Mouse (Mus musculus) forebrain, embryonic 11.5 days (tissue): ENCODE results near the gene Gm49403. TPM values are rescaled to one million over a fixed set of nuclear protein-coding genes. Genes with fewer than 3 reads are reported as not detected.
"Not testable (repeated sequence)": the region's sequence is repeated elsewhere in the genome, so short reads cannot be mapped to it uniquely, and the experiment has no call there.

Experiments
- ATAC-seq: fragments of 200-750 bp; cut with Nextera tagmentation; replicated peaks from 2 replicates; pipeline ENCODE4 v1.8.0; 2017; ENCODE audit warnings: moderate TSS enrichment; ENCODE audit not compliant: low FRiP score
- DNase-seq: peaks from one replicate; pipeline ENCODE4 v3.0.0-alpha.2; 2017; ENCODE audit warnings: low spot score
- H3K27ac ChIP-seq: fragments of 300-500 bp; sonication (generic); 2 replicates; pipeline ENCODE4 v1.5.1; 2014; ENCODE audit warnings: low read depth, low read length
- H3K27me3 ChIP-seq: fragments of 300-500 bp; sonication (generic); 2 replicates; pipeline ENCODE4 v1.6.1; 2014; ENCODE audit warnings: mild to moderate bottlenecking, low read length, mixed read lengths; ENCODE audit not compliant: control insufficient read depth, insufficient read depth
- H3K36me3 ChIP-seq: fragments of 300-500 bp; sonication (generic); 2 replicates; pipeline ENCODE4 v1.6.1; 2014; ENCODE audit warnings: mild to moderate bottlenecking, low read length, moderate library complexity, mixed read lengths; ENCODE audit not compliant: control insufficient read depth, insufficient read depth
- H3K4me1 ChIP-seq: fragments of 300-500 bp; sonication (generic); replicated peaks from 2 replicates; pipeline ENCODE4 v1.6.1; 2014; ENCODE audit warnings: low read length, mixed read lengths; ENCODE audit not compliant: control insufficient read depth, insufficient read depth
- H3K4me2 ChIP-seq: fragments of 300-500 bp; sonication (generic); 2 replicates; pipeline ENCODE4 v1.6.1; 2014; ENCODE audit warnings: low read depth, mild to moderate bottlenecking, low read length, moderate library complexity, mixed read lengths; ENCODE audit not compliant: severe bottlenecking
- H3K4me3 ChIP-seq: fragments of 300-500 bp; sonication (generic); 2 replicates; pipeline ENCODE4 v1.5.1; 2014; ENCODE audit warnings: low read depth, low read length
- H3K9ac ChIP-seq: fragments of 300-500 bp; sonication (generic); 2 replicates; pipeline ENCODE4 v1.6.1; 2014; ENCODE audit warnings: low read length
- H3K9me3 ChIP-seq: fragments of 300-500 bp; sonication (generic); 2 replicates; pipeline ENCODE4 v1.6.1; 2016; ENCODE audit warnings: low read length, mixed read lengths; ENCODE audit not compliant: control insufficient read depth
- WGBS: fragments of 180-500 bp; shearing (Covaris S2); extraction: QIAGEN DNeasy Blood & Tissue Kit; methylation state at CpG from one replicate; pipeline ENCODE4 v1.1.7; 2014; 5-methylcytosine and 5-hydroxymethylcytosine counted together
- polyA plus RNA-seq: library from polyadenylated mRNA; unstranded; fragments of >200 nt; fragmentation: Nextera tagmentation; extraction: Ambion mirVana; gene quantifications from 2 replicates; pipeline ENCODE4 v1.2.1, GENCODE M21; 2014

Gene Gm49403
- polyA plus RNA-seq, result not detected in 2 replicates

- Histone ChIP-seq H3K4me2 (no peak within 1 kb of the TSS), H3K36me3 (no peaks in the 10 kb centered on the region), H3K27me3 (no peaks in the 10 kb centered on the region), H3K4me1 (no peaks in the 10 kb centered on the region; the same call in 1 of the 2 replicates), H3K9ac (no peak within 1 kb of the TSS), H3K4me3 (no peak within 1 kb of the TSS), H3K27ac (no peak within 1 kb of the TSS), H3K9me3 (no peaks in the 10 kb centered on the region)
- ATAC-seq (no peak), DNase-seq (no peak)
- 78% methylated on average over 3 of the region's 3 CpGs for WGBS
Measured at GRCm38 (mm10) chr19:8883616-8884015, at the start of gene Gm49403, which contains the start of gene Lbhd1. TSS of gene Gm49403 (plus strand) at chr19:8883930. TSS of gene Lbhd1 (plus strand) at chr19:8883732.

GRCm38 (mm10) chr19:8836327-8836726 is 47.4 kb upstream of the Gm49403 start:
- H3K9ac ChIP-seq, H3K4me3 ChIP-seq, ATAC-seq, DNase-seq, H3K4me2 ChIP-seq, H3K9me3 ChIP-seq, H3K27ac ChIP-seq, H3K27me3 ChIP-seq: not testable (repeated sequence)
- 95% methylated on average over 10 of the region's 10 CpGs for WGBS
- H3K4me1 ChIP-seq, result peaks cover 16% of the 10 kb centered on the region
- peaks cover 21% of the 10 kb centered on the region for H3K36me3 ChIP-seq

GRCm38 (mm10) chr19:8837251-8837791 is 46.4 kb upstream of the Gm49403 start, which contains the start of gene Bscl2:
TSS of gene Bscl2 (plus strand) at chr19:8837467.
- Histone ChIP-seq H3K27ac (peak within 1 kb of the TSS; percentile 95), H3K9ac (peak within 1 kb of the TSS; percentile 87), H3K9me3 (no peaks in the 10 kb centered on the region), H3K4me2 (peak within 1 kb of the TSS; percentile 91), H3K27me3 (no peaks in the 10 kb centered on the region), H3K36me3 (peaks cover 14% of the 10 kb centered on the region), H3K4me3 (peak within 1 kb of the TSS; percentile 47), H3K4me1 (peaks cover 16% of the 10 kb centered on the region)
- ATAC-seq, result peak; percentile 85
- DNase-seq, result peak; percentile 91
- 1% methylated on average over 38 of the region's 38 CpGs for WGBS

- Histone ChIP-seq H3K4me3 (peak overlapping the region; percentile 47), H3K9me3 (no peaks in the 10 kb centered on the region), H3K27ac (peak overlapping the region; percentile 95), H3K36me3 (peaks cover 8% of the 10 kb centered on the region), H3K4me2 (peak overlapping the region; percentile 91), H3K9ac (peak overlapping the region; percentile 87), H3K4me1 (peaks cover 16% of the 10 kb centered on the region), H3K27me3 (no peaks in the 10 kb centered on the region)
- ATAC-seq (peak; percentile 12; the same call in 1 of the 2 replicates), DNase-seq (no peak)
- 22% methylated on average over 15 of the region's 15 CpGs for WGBS
Measured at GRCm38 (mm10) chr19:8838041-8838730, 45.5 kb upstream of the Gm49403 start.

- Histone ChIP-seq H3K27me3 (no peaks in the 10 kb centered on the region), H3K4me2 (peak within 1 kb of the TSS; percentile 91), H3K9me3 (no peaks in the 10 kb centered on the region), H3K27ac (peak within 1 kb of the TSS; percentile 95), H3K9ac (peak within 1 kb of the TSS; percentile 87), H3K4me1 (peaks cover 16% of the 10 kb centered on the region), H3K36me3 (peaks cover 3% of the 10 kb centered on the region; the same call in 1 of the 2 replicates), H3K4me3 (peak within 1 kb of the TSS; percentile 47)
- peak; percentile 79 for ATAC-seq
- WGBS, result 39% methylated on average over 11 of the region's 11 CpGs
- DNase-seq, result peak; percentile 81
Measured at GRCm38 (mm10) chr19:8839103-8839907, 44.4 kb upstream of the Gm49403 start, which contains the start of gene Gng3. TSS of gene Gng3 (minus strand) at chr19:8839194.

GRCm38 (mm10) chr19:8839908-8840791 is 43.6 kb upstream of the Gm49403 start:
- Histone ChIP-seq H3K4me2 (peak overlapping the region; percentile 91), H3K36me3 (no peaks in the 10 kb centered on the region), H3K4me1 (peaks cover 16% of the 10 kb centered on the region), H3K9me3 (no peaks in the 10 kb centered on the region), H3K27me3 (no peaks in the 10 kb centered on the region), H3K9ac (peak overlapping the region; percentile 48), H3K4me3 (peak overlapping the region; percentile 47), H3K27ac (peak overlapping the region; percentile 10; the same call in 1 of the 2 replicates)
- ATAC-seq, result peak; percentile 31; the same call in 1 of the 2 replicates
- 19% methylated on average over 29 of the region's 29 CpGs for WGBS
- DNase-seq, result peak; percentile 79

GRCm38 (mm10) chr19:8841012-8841411 is 42.7 kb upstream of the Gm49403 start:
- Histone ChIP-seq H3K9me3 (no peaks in the 10 kb centered on the region), H3K9ac (no peak overlapping the region), H3K4me2 (peak overlapping the region; percentile 91; the same call in 1 of the 2 replicates), H3K27me3 (no peaks in the 10 kb centered on the region), H3K4me3 (no peak overlapping the region), H3K36me3 (peaks cover 3% of the 10 kb centered on the region; the same call in 1 of the 2 replicates), H3K27ac (no peak overlapping the region), H3K4me1 (peaks cover 16% of the 10 kb centered on the region)
- WGBS, result 94% methylated on average over 7 of the region's 7 CpGs
- no peak for DNase-seq
- ATAC-seq, result no peak
